Mouse (Mus musculus) hindbrain, embryonic 12.5 days (tissue): Measurements from ENCODE around the gene Adora1. TPM values are rescaled to one million over a fixed set of nuclear protein-coding genes. Genes with fewer than 3 reads are reported as not detected.
A peak's percentile ranks its signal among the peaks of the same experiment; 100 is the strongest.

ENCODE experiments used
- ATAC-seq: fragments of 200-750 bp; cut with Nextera tagmentation; 2 replicates; pipeline ENCODE4 v1.8.0; 2017; ENCODE audit warnings: moderate TSS enrichment; ENCODE audit not compliant: low FRiP score
- H3K27ac ChIP-seq: fragments of 300-500 bp; sonication (generic); 2 replicates; pipeline ENCODE4 v1.5.1; 2016; ENCODE audit warnings: mild to moderate bottlenecking
- H3K27me3 ChIP-seq: fragments of 300-500 bp; sonication (generic); 2 replicates; pipeline ENCODE4 v1.6.1; 2016; ENCODE audit warnings: mild to moderate bottlenecking
- H3K36me3 ChIP-seq: fragments of 300-500 bp; sonication (generic); 2 replicates; pipeline ENCODE4 v1.6.1; 2016; ENCODE audit warnings: mild to moderate bottlenecking
- H3K4me1 ChIP-seq: fragments of 300-500 bp; sonication (generic); 2 replicates; pipeline ENCODE4 v1.6.1; 2016
- H3K4me2 ChIP-seq: fragments of 300-500 bp; sonication (generic); replicated peaks from 2 replicates; pipeline ENCODE4 v1.6.1; 2016; ENCODE audit warnings: mild to moderate bottlenecking
- H3K4me3 ChIP-seq: fragments of 300-500 bp; sonication (generic); 2 replicates; pipeline ENCODE4 v1.5.1; 2016; ENCODE audit warnings: mild to moderate bottlenecking
- H3K9ac ChIP-seq: fragments of 300-500 bp; sonication (generic); 2 replicates; pipeline ENCODE4 v1.6.1; 2016; ENCODE audit warnings: mild to moderate bottlenecking, moderate library complexity
- H3K9me3 ChIP-seq: fragments of 300-500 bp; sonication (generic); replicated peaks from 2 replicates; pipeline ENCODE4 v1.6.1; 2016; ENCODE audit warnings: mild to moderate bottlenecking
- whole genome bisulfite sequencing: fragments of 180-500 bp; shearing (Covaris S2); methylation state at CpG from one replicate; pipeline ENCODE4 v1.1.7; 2016; 5-methylcytosine and 5-hydroxymethylcytosine counted together
- polyA plus RNA-seq: library from polyadenylated mRNA; unstranded; fragments of >200 nt; fragmentation: Nextera tagmentation; extraction: Ambion mirVana; gene quantifications from 2 replicates; pipeline ENCODE4 v1.2.1, GENCODE M21; 2016

Adora1 gene
- 2.3 and 2.4 TPM in 2 replicates for polyA plus RNA-seq

DNA sequence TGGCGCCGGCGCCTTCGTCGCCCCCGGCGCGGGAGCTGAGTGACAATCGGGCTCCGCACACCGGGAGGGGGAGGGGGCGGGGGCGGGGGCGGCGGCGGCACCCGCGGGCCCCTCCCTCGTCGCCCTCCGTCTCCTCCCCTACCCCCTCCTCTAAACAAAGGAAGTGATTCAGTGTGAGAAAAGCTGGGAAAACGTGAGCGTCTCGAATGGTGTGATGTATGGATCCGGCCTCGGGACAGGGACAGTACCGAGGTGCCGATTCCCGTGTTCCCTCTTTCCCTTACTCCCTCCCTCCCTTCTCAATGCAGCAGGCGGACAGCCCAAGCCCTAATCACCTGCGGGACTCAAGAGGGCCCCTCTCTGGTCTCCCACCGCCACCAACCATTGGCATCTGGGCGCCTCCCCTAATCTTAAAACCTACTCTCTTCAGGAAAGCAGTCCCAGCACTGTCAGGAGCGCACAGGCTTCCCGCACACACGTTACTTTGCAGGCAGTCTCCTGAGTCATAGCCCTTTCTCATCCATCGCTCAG, at the start of gene Adora1:
TSS of gene Adora1 (minus strand) at position 41 of the 531 bp plus-strand sequence.
- H3K27ac ChIP-seq = no peak within 1 kb of the TSS
- peak within 1 kb of the TSS; percentile 67 for H3K9ac ChIP-seq
- peaks cover 53% of the 10 kb centered on the region for H3K27me3 ChIP-seq
- no peaks in the 10 kb centered on the region for H3K9me3 ChIP-seq
- ATAC-seq = peak; percentile 46
- H3K4me1 ChIP-seq = peaks cover 23% of the 10 kb centered on the region
- H3K4me2 ChIP-seq = peak within 1 kb of the TSS; percentile 93
- H3K4me3 ChIP-seq = peak within 1 kb of the TSS; percentile 44
- WGBS = 1% methylated on average over 34 of the region's 37 CpGs
- H3K36me3 ChIP-seq = no peaks in the 10 kb centered on the region

DNA sequence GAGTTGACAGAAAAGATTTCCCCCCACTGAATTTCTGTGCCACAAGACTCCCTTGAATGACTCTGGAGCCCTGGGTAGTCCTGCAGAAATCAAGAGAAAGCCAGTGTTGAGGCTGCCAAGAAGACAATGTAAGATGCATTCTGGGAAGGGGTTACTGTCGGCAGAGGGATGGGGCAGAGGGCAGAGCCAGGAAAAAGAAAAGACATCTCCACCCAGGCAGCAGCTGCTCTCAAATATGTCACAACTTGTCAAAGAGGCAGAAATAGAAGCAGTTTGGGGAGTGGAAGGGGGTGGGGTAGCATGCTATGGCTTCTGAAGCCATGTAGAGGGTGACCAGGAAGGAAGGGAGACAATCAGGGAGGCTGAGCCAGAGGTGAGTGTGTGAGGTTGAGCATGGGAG, 47.9 kb upstream of the Adora1 start:
- no peak for ATAC-seq
- Histone ChIP-seq H3K27ac (no peak overlapping the region), H3K36me3 (no peaks in the 10 kb centered on the region), H3K4me3 (no peak overlapping the region), H3K9ac (no peak overlapping the region), H3K9me3 (no peaks in the 10 kb centered on the region), H3K4me1 (no peaks in the 10 kb centered on the region), H3K27me3 (no peaks in the 10 kb centered on the region), H3K4me2 (no peak overlapping the region)
- WGBS = 52% methylated on average over 1 of the region's 1 CpGs

DNA sequence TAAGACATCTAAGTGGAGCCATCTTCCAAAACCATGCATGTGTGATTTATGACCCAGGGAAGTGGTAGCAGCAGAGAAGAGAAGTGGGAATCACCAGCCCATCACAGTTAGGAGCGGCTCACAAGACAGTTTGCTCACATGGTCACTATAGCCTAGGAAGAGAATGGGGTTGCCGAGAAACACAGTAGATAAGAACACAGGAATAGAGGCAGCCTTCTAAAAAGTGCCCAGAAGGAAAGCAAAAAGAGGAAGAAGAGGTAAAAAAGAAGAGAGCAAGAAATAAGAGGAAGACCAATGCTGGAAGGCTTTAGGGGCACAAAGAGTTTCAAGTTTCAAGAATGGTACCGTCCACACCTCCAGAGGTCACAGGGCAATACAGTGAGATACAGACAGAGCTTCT, 47.1 kb upstream of the Adora1 start:
- H3K4me1 ChIP-seq = no peaks in the 10 kb centered on the region
- H3K4me2 ChIP-seq = no peak overlapping the region
- no peak for ATAC-seq
- no peak overlapping the region for H3K9ac ChIP-seq
- H3K27me3 ChIP-seq = no peaks in the 10 kb centered on the region
- no peak overlapping the region for H3K27ac ChIP-seq
- H3K9me3 ChIP-seq = no peaks in the 10 kb centered on the region
- no peaks in the 10 kb centered on the region for H3K36me3 ChIP-seq
- H3K4me3 ChIP-seq = no peak overlapping the region
- WGBS = 78% methylated on average over 3 of the region's 3 CpGs

DNA sequence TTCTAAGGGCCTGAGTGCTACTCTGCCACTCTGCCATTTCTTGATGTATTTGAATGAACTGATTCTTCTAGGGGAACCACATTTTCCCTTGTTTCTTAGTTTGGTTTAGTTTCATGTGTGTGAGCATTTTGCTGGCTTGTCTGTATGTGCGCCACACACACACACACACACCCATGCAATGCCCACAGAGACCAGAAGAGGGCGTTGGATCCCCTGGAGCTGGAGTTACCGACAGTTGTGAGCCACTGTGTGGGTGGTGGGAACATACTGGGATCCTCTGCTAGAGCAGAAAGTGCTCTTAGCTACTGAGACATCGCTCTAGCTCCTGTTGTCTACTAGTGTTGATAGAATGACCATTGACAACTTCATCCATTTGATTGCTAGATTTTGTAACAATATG, 46.3 kb upstream of the Adora1 start:
- Histone ChIP-seq H3K36me3 (no peaks in the 10 kb centered on the region), H3K9ac (no peak overlapping the region), H3K27ac (no peak overlapping the region), H3K4me3 (no peak overlapping the region), H3K4me1 (no peaks in the 10 kb centered on the region), H3K27me3 (no peaks in the 10 kb centered on the region), H3K4me2 (no peak overlapping the region), H3K9me3 (no peaks in the 10 kb centered on the region)
- 68% methylated on average over 4 of the region's 4 CpGs for WGBS
- ATAC-seq = no peak

DNA sequence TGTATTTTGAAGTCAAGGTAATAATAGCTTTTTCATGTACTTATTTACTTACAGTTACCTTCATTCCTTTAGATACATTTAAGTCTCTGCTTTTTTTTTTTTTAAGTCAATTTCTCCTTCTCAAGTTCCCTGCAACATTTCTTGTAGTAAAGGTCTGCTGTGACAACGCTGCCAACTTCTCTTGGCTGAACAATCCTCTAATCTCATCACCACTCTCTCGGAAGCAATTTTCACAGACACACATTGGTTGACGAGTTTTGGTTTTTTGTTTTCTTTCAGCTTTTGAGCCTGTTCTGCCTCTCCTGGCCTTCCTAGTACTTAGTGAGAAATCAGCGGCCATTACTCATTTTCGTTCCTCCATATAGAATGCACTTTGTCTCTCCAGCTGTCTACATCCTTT, 44.9 kb upstream of the Adora1 start:
- H3K4me2 ChIP-seq = no peak overlapping the region
- no peaks in the 10 kb centered on the region for H3K36me3 ChIP-seq
- H3K9ac ChIP-seq = no peak overlapping the region
- WGBS = 87% methylated on average over 5 of the region's 5 CpGs
- H3K9me3 ChIP-seq = no peaks in the 10 kb centered on the region
- H3K4me1 ChIP-seq = no peaks in the 10 kb centered on the region
- H3K4me3 ChIP-seq = no peak overlapping the region
- no peak for ATAC-seq
- no peaks in the 10 kb centered on the region for H3K27me3 ChIP-seq
- H3K27ac ChIP-seq = no peak overlapping the region

DNA sequence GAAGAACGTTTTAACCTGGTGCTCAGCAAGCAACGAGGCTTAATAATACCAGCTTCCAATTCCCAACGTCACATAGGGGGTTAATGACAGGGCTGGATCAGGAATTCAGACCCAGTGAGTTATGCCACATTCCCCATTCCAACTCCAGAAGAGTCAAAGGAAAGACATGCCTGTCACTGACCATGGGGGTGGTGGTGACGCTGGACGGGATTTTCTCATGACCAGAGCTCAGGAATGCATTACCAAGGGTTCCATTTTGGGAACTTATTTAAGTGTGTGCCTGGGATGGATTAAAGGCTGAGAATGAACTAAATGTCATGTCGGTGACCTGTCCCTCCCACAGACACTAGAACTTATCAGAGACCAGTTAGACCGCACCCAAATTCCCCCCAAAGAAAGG, 41.6 kb upstream of the Adora1 start:
- H3K4me1 ChIP-seq = peaks cover 5% of the 10 kb centered on the region
- no peaks in the 10 kb centered on the region for H3K9me3 ChIP-seq
- H3K4me3 ChIP-seq = no peak overlapping the region
- WGBS = 81% methylated on average over 7 of the region's 7 CpGs
- no peak overlapping the region for H3K9ac ChIP-seq
- ATAC-seq = no peak
- H3K36me3 ChIP-seq = no peaks in the 10 kb centered on the region
- no peak overlapping the region for H3K27ac ChIP-seq
- H3K27me3 ChIP-seq = no peaks in the 10 kb centered on the region
- no peak overlapping the region for H3K4me2 ChIP-seq

DNA sequence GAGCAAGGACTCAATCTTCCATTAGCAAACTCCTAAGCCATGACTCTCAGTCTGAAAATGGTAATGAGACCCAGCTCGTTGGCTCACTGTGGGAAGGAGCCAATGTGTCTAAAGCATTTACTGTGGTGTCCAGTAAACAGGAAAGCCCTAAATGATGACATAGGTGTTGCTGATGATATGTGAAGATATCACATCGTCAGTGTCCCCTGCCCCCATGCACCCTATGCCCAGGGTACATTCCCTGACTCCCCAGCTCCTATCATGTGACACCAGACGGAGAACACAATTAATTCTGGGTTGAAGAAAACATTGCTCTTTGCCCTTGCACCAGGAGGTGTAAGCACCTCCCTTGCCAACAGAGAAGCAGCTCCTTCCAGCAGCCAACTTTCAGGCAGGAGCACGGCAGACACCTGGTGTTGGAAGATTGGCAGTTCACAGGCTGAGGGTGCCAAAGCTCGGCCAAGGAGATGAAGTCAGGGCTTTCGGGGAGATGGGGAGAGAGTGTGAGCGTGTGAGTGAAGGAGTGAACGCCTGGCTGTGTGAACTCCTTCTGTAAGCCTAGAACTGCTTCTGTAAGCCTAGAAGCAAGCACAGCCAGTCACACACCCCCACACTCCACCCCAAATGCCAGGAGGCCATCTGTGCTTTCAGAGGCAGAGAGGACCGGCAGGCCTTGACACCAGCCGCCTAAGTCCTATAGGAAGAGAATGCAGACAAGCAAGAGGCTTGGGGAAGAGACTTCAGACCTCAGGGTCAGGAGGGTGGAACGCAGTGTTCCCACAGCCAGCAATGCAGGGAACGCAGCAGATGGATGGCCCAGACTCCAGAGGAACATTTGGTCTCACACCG, 40.6 kb upstream of the Adora1 start:
- Histone ChIP-seq H3K4me1 (peaks cover 5% of the 10 kb centered on the region), H3K27ac (no peak overlapping the region), H3K4me2 (no peak overlapping the region), H3K27me3 (no peaks in the 10 kb centered on the region), H3K4me3 (no peak overlapping the region), H3K36me3 (no peaks in the 10 kb centered on the region), H3K9me3 (no peaks in the 10 kb centered on the region), H3K9ac (no peak overlapping the region)
- 74% methylated on average over 13 of the region's 13 CpGs for WGBS
- no peak for ATAC-seq

DNA sequence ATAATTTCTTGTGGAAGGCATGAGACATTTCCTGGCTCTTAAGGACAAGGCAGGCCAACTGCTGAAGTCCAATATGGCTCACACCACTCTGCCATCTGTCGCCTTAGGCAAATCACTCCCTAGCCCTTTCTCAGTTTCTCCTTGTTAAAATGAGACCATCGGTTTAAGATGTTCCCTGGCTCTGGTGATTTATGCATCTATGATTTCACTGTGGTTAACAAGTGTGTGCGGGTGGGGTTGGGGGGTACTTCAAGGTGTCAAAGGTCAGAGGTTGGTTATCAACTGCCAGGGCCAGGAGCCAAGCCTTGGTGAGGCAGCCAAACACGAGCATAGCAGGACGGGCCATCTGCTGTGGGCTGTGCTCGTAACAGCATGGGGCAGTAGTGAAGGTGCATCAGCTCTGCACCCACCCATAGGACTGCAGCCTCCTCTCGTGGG, 39.3 kb upstream of the Adora1 start:
- no peak overlapping the region for H3K27ac ChIP-seq
- H3K4me2 ChIP-seq = no peak overlapping the region
- no peak for ATAC-seq
- no peaks in the 10 kb centered on the region for H3K9me3 ChIP-seq
- H3K27me3 ChIP-seq = no peaks in the 10 kb centered on the region
- H3K4me1 ChIP-seq = peaks cover 5% of the 10 kb centered on the region
- H3K4me3 ChIP-seq = no peak overlapping the region
- no peaks in the 10 kb centered on the region for H3K36me3 ChIP-seq
- WGBS = 80% methylated on average over 7 of the region's 7 CpGs
- no peak overlapping the region for H3K9ac ChIP-seq

DNA sequence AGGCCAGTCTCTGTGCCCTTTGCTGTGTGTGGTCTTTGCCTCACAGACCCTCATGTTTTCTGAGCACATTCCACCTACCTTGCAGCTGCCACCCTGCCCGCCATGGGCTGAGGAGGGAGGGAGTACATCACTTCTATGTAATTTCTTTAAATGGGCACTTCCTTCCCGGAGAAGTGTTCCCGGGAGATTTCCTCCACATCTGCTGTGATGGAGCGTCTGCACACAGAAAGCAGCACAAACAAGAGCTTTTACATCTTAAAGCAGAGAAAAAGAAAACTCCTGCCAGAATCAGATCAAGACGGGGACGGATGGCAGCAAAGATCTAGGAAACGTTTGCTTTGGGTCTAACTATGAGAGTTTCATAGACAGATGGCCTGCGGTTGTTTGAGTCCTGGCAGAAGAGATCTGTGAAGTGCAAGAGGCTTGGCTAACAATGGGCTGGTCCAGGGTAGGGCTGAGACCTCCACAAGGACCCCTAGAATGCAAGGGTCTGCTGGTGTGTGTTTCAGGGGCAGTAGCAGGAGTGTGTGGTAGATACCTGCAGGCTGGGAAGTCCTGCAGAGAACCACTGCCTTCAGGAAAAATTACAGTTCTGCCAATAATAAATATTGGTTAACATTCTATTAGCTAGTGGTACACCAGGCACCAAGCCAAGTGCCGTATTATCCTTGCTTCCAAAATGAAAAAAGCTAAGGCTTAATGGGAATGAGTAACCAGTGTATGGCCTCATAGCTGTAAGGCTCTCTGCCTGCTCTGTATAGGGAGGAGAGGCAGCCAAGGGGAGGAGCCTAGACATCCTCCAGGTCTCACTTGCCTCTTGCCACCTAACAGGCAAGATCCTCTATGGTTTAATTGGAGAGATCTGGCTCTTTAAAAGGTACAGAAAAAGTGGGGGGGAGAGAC, 38.5 kb upstream of the Adora1 start:
- peaks cover 5% of the 10 kb centered on the region for H3K4me1 ChIP-seq
- H3K9me3 ChIP-seq = no peaks in the 10 kb centered on the region
- WGBS = 58% methylated on average over 9 of the region's 9 CpGs
- no peak for ATAC-seq
- no peaks in the 10 kb centered on the region for H3K36me3 ChIP-seq
- H3K9ac ChIP-seq = no peak overlapping the region
- H3K27me3 ChIP-seq = no peaks in the 10 kb centered on the region
- H3K4me2 ChIP-seq = no peak overlapping the region
- no peak overlapping the region for H3K27ac ChIP-seq
- no peak overlapping the region for H3K4me3 ChIP-seq

DNA sequence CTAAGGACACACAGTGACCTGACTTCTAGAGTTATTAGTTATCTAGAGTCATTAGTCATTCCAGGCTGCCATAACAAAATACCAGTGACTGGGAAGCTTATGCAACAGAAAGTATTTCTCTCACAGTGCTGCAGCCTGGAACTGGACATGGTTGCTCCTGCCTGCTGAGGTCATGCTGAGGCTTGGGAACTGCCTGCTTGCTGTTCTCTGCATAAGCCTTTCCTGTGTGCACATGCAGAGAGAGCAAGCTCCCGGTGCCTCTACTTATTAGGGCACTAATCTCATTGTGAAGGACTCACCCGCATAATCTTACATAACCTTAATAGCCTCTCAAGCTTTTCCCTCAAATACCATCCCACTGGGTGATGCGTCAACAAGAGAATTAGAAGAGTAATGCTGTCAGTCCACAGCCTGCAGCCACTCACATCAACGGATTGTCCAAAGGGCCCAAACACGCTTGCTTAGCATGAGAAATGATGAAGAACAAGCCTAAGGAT, 37.6 kb upstream of the Adora1 start:
- no peak overlapping the region for H3K27ac ChIP-seq
- H3K9me3 ChIP-seq = no peaks in the 10 kb centered on the region
- WGBS = 68% methylated on average over 5 of the region's 5 CpGs
- H3K36me3 ChIP-seq = no peaks in the 10 kb centered on the region
- H3K4me2 ChIP-seq = no peak overlapping the region
- H3K27me3 ChIP-seq = no peaks in the 10 kb centered on the region
- no peak overlapping the region for H3K9ac ChIP-seq
- H3K4me1 ChIP-seq = peaks cover 5% of the 10 kb centered on the region
- H3K4me3 ChIP-seq = no peak overlapping the region
- ATAC-seq = no peak

DNA sequence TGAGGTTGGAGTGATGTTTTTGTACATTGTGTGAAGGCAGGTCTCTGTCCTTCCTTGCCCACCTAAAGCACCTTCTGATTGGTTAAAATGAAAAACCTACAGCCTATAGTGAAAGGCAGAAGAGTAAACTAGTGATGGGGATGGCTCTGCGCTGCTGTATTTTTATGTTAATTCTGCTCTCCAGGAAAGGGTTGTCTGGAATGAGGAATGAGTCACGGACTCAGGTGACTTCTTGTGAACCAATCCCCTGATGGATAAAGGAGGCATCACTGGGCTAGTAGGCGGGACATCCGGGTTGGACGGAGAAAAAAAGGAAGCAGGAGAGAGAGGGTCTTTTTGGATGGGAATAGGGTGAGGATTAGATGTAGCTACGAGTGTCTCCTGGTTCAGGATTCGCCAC, 34.8 kb upstream of the Adora1 start:
- no peak for ATAC-seq
- H3K36me3 ChIP-seq = no peaks in the 10 kb centered on the region
- H3K9ac ChIP-seq = no peak overlapping the region
- WGBS = 66% methylated on average over 7 of the region's 7 CpGs
- no peak overlapping the region for H3K27ac ChIP-seq
- H3K4me2 ChIP-seq = no peak overlapping the region
- no peaks in the 10 kb centered on the region for H3K27me3 ChIP-seq
- no peak overlapping the region for H3K4me3 ChIP-seq
- peaks cover 8% of the 10 kb centered on the region for H3K4me1 ChIP-seq
- H3K9me3 ChIP-seq = no peaks in the 10 kb centered on the region

DNA sequence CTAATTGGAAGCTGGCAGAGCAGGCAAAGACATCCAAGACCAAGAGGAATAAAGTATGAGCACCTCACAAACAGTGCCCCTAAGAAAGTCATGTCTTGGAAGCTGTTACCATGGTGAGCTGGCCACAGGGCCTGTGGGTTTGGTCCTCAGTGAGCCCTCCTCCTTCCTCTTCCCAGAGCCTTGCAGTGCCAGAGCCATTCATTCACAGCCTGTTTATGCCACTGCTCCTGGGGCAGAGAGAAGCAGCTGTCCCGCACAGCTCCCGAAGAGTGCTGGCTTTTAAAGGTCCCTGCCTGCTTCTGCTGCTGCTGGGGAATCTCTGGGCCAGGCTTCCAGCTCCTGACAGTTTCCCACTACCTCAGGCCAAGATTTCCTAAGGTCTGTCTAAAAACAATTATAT, 30.6 kb upstream of the Adora1 start:
- WGBS = 41% methylated on average over 2 of the region's 2 CpGs
- no peak for ATAC-seq
- Histone ChIP-seq H3K4me1 (0 out of 2 replicates have a peak, but pooled peaks cover 3% of the 10 kb centered on the region), H3K36me3 (no peaks in the 10 kb centered on the region), H3K4me2 (no peak overlapping the region), H3K9ac (no peak overlapping the region), H3K27me3 (no peaks in the 10 kb centered on the region), H3K9me3 (peaks cover 4% of the 10 kb centered on the region; the same call in 1 of the 2 replicates), H3K27ac (no peak overlapping the region), H3K4me3 (no peak overlapping the region)
